Mouse (Mus musculus): ENCODE results near the gene Stip1.

- TF ChIP-seq EP300 (IDR thresholded peaks at IDR 0.05) (no peak), CTCF (IDR thresholded peaks at IDR 0.05) (no peak)
Measured at GRCm38 (mm10) chr19:6980381-6981093, 59.2 kb downstream of the Stip1 start, which contains the start of gene Fkbp2.
